Mouse (Mus musculus) bone marrow macrophage, adult 2 months (primary cell): ENCODE data around the gene Ascc3.

ENCODE experiments used
- CTCF ChIP-seq: IDR thresholded peaks from 2 replicates; pipeline ENCODE4 v1.5.1; 2012; ENCODE audit warnings: low read depth, mild to moderate bottlenecking, low read length, moderate library complexity
- POLR2A ChIP-seq: IDR thresholded peaks from 2 replicates; pipeline ENCODE4 v1.6.1; 2012; ENCODE audit warnings: mild to moderate bottlenecking, low read depth, low read length, borderline replicate concordance

GRCm38 (mm10) chr10:50704202-50704601 is 111.7 kb downstream of the Ascc3 start:
- TF ChIP-seq POLR2A, result no peak
- no peak for TF ChIP-seq CTCF
